Mouse (Mus musculus) liver, embryonic 14.5 days (tissue): ENCODE data around the gene Lims1. TPM values are rescaled to one million over a fixed set of nuclear protein-coding genes. Genes with fewer than 3 reads are reported as not detected.

ENCODE experiments used
- ATAC-seq: fragments of 200-750 bp; cut with Nextera tagmentation; 2 replicates; pipeline ENCODE4 v1.8.0; 2017; ENCODE audit warnings: moderate number of reproducible peaks, mild to moderate bottlenecking, moderate library complexity; ENCODE audit not compliant: insufficient read depth
- DNase-seq, 3 experiments: peaks; one replicate each; pipeline ENCODE4 v3.0.0-alpha.2; 2012 to 2013; ENCODE audit warnings: low read depth in 3 of 3, low spot score in 3 of 3
- H3K27ac ChIP-seq: fragments of 300-500 bp; sonication (generic); 2 replicates; pipeline ENCODE4 v1.5.1; 2014; ENCODE audit warnings: moderate library complexity, mild to moderate bottlenecking, control low read depth, inconsistent platforms
- H3K27me3 ChIP-seq: fragments of 300-500 bp; sonication (generic); 2 replicates; pipeline ENCODE4 v1.6.1; 2014; ENCODE audit warnings: mild to moderate bottlenecking, low read length, moderate library complexity; ENCODE audit not compliant: control insufficient read depth, insufficient read depth
- H3K36me3 ChIP-seq: fragments of 300-500 bp; sonication (generic); replicated peaks from 2 replicates; pipeline ENCODE4 v1.6.1; 2014; ENCODE audit warnings: low read depth; ENCODE audit not compliant: control insufficient read depth, insufficient read depth
- H3K4me1 ChIP-seq, 2 experiments: fragments of 200-500 bp in 1 of 2; fragments of 300-500 bp in 1 of 2; sonication (generic) in 1 of 2; replicated peaks; 2 replicates each; pipeline ENCODE4 v1.6.1; 2012 to 2014; ENCODE audit warnings: antibody characterized with exemption in 1 of 2, inconsistent platforms in 1 of 2, low read length in 1 of 2; ENCODE audit not compliant: control insufficient read depth in 2 of 2, insufficient read depth in 2 of 2
- H3K4me2 ChIP-seq: fragments of 300-500 bp; sonication (generic); 2 replicates; pipeline ENCODE4 v1.6.1; 2014; ENCODE audit warnings: low read depth, mild to moderate bottlenecking, control low read depth, moderate library complexity
- H3K4me3 ChIP-seq, 2 experiments: fragments of 200-500 bp in 1 of 2; fragments of 300-500 bp in 1 of 2; sonication (generic) in 1 of 2; 2 replicates each; pipeline ENCODE4 v1.5.1; 2012 to 2014; ENCODE audit warnings: low read depth in 2 of 2, low read length in 2 of 2, mild to moderate bottlenecking in 2 of 2, control low read depth in 1 of 2, inconsistent platforms in 1 of 2, moderate library complexity in 1 of 2; ENCODE audit not compliant: insufficient read depth in 1 of 2
- H3K9ac ChIP-seq: fragments of 300-500 bp; sonication (generic); replicated peaks from 2 replicates; pipeline ENCODE4 v1.6.1; 2014; ENCODE audit warnings: mild to moderate bottlenecking, control low read depth, moderate library complexity
- H3K9me3 ChIP-seq: fragments of 300-500 bp; sonication (generic); 2 replicates; pipeline ENCODE4 v1.6.1; 2016; ENCODE audit warnings: low read length, mixed read lengths; ENCODE audit not compliant: control insufficient read depth
- CTCF ChIP-seq: IDR thresholded peaks from 2 replicates; pipeline ENCODE4 v1.5.1; 2016; ENCODE audit warnings: antibody characterized with exemption, low read depth, control low read depth
- EP300 ChIP-seq: IDR thresholded peaks from 2 replicates; pipeline ENCODE4 v1.6.1; 2016; ENCODE audit warnings: antibody characterized with exemption, low read depth
- WGBS: fragments of 180-500 bp; shearing (Covaris S2); extraction: QIAGEN DNeasy Blood & Tissue Kit; methylation state at CpG from one replicate; pipeline ENCODE4 v1.1.7; 2014; ENCODE audit not compliant: insufficient replicate concordance; 5-methylcytosine and 5-hydroxymethylcytosine counted together
- polyA plus RNA-seq, 2 experiments: library from polyadenylated mRNA; depleted of rRNA in 1 of 2; stranded (reverse) in 1 of 2; unstranded in 1 of 2; fragments of >200 nt; fragmentation: Nextera tagmentation in 1 of 2; extraction: Ambion mirVana in 1 of 2; gene quantifications; 2 replicates each; pipeline versions ENCODE4 v1.2.1 to v1.2.3; 2012 to 2014

Gene Lims1
- polyA plus RNA-seq, 2 experiments = 20.9 to 69.0 TPM

DNA sequence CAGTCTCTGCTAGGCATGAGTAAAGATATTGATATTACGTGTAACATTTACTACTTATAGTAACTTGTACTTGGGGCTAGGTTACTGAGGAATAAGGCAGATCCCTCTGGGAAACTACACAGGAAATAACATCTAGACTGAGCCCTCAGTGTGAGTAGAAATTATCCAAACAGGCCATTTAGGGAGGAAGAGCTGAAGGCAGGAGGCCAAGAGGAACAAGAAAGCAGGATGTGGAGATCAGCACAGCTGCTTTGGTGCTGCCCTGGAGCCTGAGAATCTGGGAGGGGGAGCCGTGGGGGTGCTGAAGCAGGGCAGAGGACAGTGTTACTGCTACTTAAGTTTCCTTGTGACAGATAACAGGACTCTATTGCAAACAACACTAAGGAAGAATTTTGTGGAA, 18.4 kb downstream of the Lims1 start:
- whole genome bisulfite sequencing = 54% methylated on average over 2 of the region's 2 CpGs
- H3K4me2 ChIP-seq = no peak overlapping the region
- H3K36me3 ChIP-seq = no peaks in the 10 kb centered on the region
- no peaks in the 10 kb centered on the region for H3K9me3 ChIP-seq
- H3K4me3 ChIP-seq = no peak overlapping the region
- no peak overlapping the region for H3K9ac ChIP-seq
- no peak overlapping the region for H3K27ac ChIP-seq
- H3K4me1 ChIP-seq = peaks cover 0 to 14% of the 10 kb centered on the region in 2 experiments; a peak in 2 of 4 replicates
- ATAC-seq (no peak), DNase-seq (no peak)
- TF ChIP-seq CTCF = no peak
- no peak for TF ChIP-seq EP300
- no peaks in the 10 kb centered on the region for H3K27me3 ChIP-seq

DNA sequence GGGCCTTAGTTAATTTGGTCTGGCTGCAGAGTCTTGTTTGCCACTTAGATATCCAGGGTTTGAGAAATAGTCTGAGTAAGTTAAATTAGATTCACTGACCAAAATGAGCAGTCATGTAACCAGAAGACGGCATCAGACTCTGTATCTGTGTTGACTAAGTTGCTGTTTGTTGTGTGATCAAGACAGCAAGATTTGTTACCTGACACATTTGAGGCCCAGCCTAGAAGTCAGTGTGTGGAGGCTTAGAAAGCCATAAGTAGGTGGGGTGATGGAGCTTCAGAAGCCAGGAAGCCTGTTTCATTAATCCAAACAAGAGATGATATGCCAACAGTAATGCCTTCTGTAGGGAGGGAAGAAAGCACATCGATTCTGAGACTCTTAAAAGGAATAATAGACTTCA, 18.9 kb downstream of the Lims1 start:
- Histone ChIP-seq H3K9ac (no peak overlapping the region), H3K36me3 (no peaks in the 10 kb centered on the region), H3K4me3 (no peak overlapping the region), H3K4me1 (peaks cover 0 to 14% of the 10 kb centered on the region in 2 experiments; a peak in 2 of 4 replicates), H3K27me3 (no peaks in the 10 kb centered on the region), H3K9me3 (no peaks in the 10 kb centered on the region), H3K27ac (no peak overlapping the region), H3K4me2 (no peak overlapping the region)
- no peak for TF ChIP-seq CTCF
- TF ChIP-seq EP300 = no peak
- ATAC-seq (no peak), DNase-seq (no peak)
- WGBS = 59% methylated on average over 2 of the region's 2 CpGs

DNA sequence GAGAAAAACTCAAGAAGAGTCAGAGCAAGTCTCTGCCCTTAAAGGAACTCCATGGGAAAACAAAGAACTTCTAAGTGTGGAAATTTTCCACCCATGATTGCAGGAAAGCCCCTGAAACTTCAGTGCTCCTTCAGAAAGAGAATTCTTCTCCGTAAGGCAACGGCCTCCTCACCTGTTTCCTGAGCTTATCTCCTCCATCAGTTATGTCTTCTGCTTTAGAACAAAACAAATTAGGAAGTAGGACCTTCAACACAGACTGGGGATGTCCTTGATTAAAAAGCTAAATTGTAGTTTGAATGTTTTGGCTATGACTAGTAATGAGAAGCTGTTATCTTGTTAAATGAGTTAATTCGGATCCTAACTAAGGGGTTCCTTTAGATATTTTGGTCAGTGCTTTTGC, 20.3 kb downstream of the Lims1 start:
- no peak overlapping the region for H3K27ac ChIP-seq
- WGBS = 45% methylated on average over 3 of the region's 3 CpGs
- H3K4me3 ChIP-seq = no peak overlapping the region
- H3K9me3 ChIP-seq = no peaks in the 10 kb centered on the region
- H3K36me3 ChIP-seq = no peaks in the 10 kb centered on the region
- DNase-seq = no peak
- H3K27me3 ChIP-seq = no peaks in the 10 kb centered on the region
- peaks cover 0 to 11% of the 10 kb centered on the region in 2 experiments; a peak in 2 of 4 replicates for H3K4me1 ChIP-seq
- TF ChIP-seq CTCF = no peak
- no peak for TF ChIP-seq EP300
- ATAC-seq = no peak
- no peak overlapping the region for H3K4me2 ChIP-seq
- H3K9ac ChIP-seq = no peak overlapping the region

DNA sequence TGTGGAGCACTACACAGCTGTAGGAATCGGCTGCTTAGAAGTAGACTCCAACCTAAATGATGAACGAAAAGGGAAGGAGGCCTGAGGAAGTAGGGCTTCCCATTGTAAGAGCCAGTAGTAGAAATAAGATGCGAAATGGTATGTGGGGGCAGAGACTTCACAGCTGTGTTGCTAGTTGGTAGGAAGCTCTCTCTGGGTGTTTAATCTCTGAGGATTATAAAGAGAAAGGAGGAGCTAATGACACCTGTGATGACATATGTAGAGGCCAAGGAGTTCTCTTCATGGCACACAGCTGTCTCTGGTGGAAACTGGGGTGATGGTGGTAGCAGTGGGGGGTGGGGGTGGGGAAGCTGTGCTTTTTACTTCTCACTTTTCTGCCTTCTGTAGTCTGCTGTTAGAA, 27.3 kb downstream of the Lims1 start:
- Histone ChIP-seq H3K27me3 (no peaks in the 10 kb centered on the region), H3K4me1 (peaks cover 16 to 22% of the 10 kb centered on the region in 2 experiments), H3K9ac (no peak overlapping the region), H3K4me2 (no peak overlapping the region), H3K36me3 (no peaks in the 10 kb centered on the region), H3K9me3 (no peaks in the 10 kb centered on the region), H3K4me3 (no peak overlapping the region), H3K27ac (no peak overlapping the region)
- DNase-seq (no peak), ATAC-seq (no peak)
- WGBS = 33% methylated on average over 3 of the region's 3 CpGs
- no peak for TF ChIP-seq EP300
- no peak for TF ChIP-seq CTCF

DNA sequence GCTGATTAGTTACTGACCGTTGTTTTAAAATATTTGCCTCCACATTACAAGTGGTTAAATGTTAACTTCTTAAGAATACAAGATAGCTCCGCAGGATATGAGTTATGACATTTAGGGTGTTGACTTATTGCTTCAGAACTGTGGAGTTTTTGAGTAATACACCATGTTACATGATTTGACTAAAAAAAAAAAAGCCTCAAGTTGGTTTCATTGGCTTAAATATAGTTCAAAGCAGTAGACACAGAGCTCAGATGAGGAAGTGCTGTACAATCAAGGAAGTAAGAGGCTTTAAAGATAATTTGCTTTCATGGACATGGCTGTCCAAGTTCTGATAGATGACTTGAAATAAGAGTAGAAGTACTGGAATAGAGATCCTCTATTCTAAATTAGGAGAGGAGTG, 28.4 kb downstream of the Lims1 start:
- no peak for ATAC-seq
- H3K9ac ChIP-seq = no peak overlapping the region
- TF ChIP-seq CTCF (no peak), EP300 (no peak)

More for the DNA sequence above, 28.4 kb downstream of the Lims1 start:
- Histone ChIP-seq H3K27me3 (no peaks in the 10 kb centered on the region), H3K9me3 (no peaks in the 10 kb centered on the region), H3K4me1 (peaks cover 16 to 24% of the 10 kb centered on the region in 2 experiments), H3K4me3 (0 out of 4 replicates have a peak overlapping the region, but pooled peaks of 1 of the 2 experiments have one; percentile 34), H3K4me2 (no peak overlapping the region), H3K36me3 (no peaks in the 10 kb centered on the region), H3K27ac (no peak overlapping the region)
- WGBS = 29% methylated on average over 2 of the region's 2 CpGs
- no peak for DNase-seq
